Mouse (Mus musculus) megakaryocyte, embryonic 14.5 days (primary cell): ENCODE data around the gene Mex3a.

Experiments
- FLI1 ChIP-seq: IDR thresholded peaks from 2 replicates; pipeline ENCODE4 v1.6.1; 2012; ENCODE audit warnings: low read length, inconsistent platforms, mixed read lengths
- GATA1 ChIP-seq: IDR thresholded peaks from 3 replicates; pipeline ENCODE4 v1.6.1; 2012; ENCODE audit warnings: mixed read lengths, low read length, inconsistent platforms, borderline replicate concordance

DNA sequence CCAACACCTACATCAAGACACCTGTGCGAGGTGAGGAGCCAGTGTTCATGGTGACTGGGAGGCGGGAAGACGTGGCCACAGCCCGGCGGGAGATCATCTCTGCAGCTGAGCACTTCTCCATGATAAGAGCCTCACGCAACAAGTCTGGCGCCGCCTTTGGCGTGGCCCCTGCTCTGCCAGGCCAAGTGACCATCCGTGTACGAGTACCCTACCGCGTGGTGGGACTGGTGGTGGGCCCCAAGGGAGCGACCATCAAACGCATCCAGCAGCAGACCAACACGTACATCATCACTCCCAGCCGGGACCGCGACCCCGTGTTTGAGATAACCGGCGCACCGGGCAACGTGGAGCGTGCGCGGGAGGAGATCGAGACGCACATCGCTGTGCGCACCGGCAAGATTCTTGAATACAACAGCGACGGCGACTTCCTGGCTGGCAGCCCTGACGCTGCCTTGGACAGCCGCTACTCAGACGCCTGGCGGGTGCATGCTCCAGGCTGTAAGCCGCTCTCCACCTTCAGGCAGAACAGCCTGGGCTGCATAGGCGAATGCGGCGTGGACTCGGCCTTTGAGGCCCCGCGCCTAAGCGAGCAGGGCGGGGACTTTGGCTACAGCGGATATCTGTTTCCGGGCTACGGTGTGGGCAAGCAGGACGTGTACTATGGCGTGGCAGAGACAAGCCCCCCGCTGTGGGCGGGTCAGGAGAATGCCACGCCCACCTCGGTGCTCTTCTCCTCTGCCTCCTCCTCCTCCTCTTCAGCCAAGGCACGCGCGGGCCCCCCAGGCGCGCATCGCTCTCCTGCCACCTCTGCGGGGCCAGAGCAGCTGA, 4.1 kb downstream of the Mex3a start:
- TF ChIP-seq GATA1 = no peak
- no peak for TF ChIP-seq FLI1
